Mouse (Mus musculus) right cerebral cortex, adult 2 months (tissue): Measurements from ENCODE around the gene Rusc2.
A peak's percentile ranks its signal among the peaks of the same experiment; 100 is the strongest.

Experiments used
- DNase-seq, 2 experiments: peaks; one replicate each; pipeline ENCODE4 v3.0.0; 2021 to 2022; ENCODE audit warnings: low spot score in 2 of 2

Rusc2 gene

GRCm38 (mm10) chr4:43384083-43384460 is 2.3 kb downstream of the Rusc2 start:
- no peak for DNase-seq

GRCm38 (mm10) chr4:43384541-43384940 is 2.8 kb downstream of the Rusc2 start:
- no peak for DNase-seq

- no peak for DNase-seq
Observed at GRCm38 (mm10) chr4:43386932-43387331, 5.2 kb downstream of the Rusc2 start.

- DNase-seq = no peak
Observed at GRCm38 (mm10) chr4:43389390-43389789, 7.6 kb downstream of the Rusc2 start.

GRCm38 (mm10) chr4:43389845-43390440 is 8.2 kb downstream of the Rusc2 start:
- DNase-seq = no peak

GRCm38 (mm10) chr4:43391521-43392050 is 9.8 kb downstream of the Rusc2 start:
- DNase-seq = no peak

GRCm38 (mm10) chr4:43394345-43394891 is 12.6 kb downstream of the Rusc2 start:
- DNase-seq = no peak

GRCm38 (mm10) chr4:43395147-43395546 is 13.4 kb downstream of the Rusc2 start:
- DNase-seq = no peak

GRCm38 (mm10) chr4:43395836-43396235 is 14.1 kb downstream of the Rusc2 start:
- no peak for DNase-seq

GRCm38 (mm10) chr4:43396381-43396780 is 14.6 kb downstream of the Rusc2 start:
- no peak for DNase-seq

- no peak for DNase-seq
Observed at GRCm38 (mm10) chr4:43398014-43398413, 16.2 kb downstream of the Rusc2 start.

GRCm38 (mm10) chr4:43398829-43399331 is 17.1 kb downstream of the Rusc2 start:
- peak in 1 of 2 experiments; percentile 53 for DNase-seq

- DNase-seq = no peak
Observed at GRCm38 (mm10) chr4:43399391-43400131, 17.8 kb downstream of the Rusc2 start.

- DNase-seq = no peak
Observed at GRCm38 (mm10) chr4:43400976-43401375, 19.2 kb downstream of the Rusc2 start.

- DNase-seq = no peak
Observed at GRCm38 (mm10) chr4:43401486-43401885, 19.7 kb downstream of the Rusc2 start.

GRCm38 (mm10) chr4:43402212-43402611 is 20.4 kb downstream of the Rusc2 start:
- DNase-seq = no peak

GRCm38 (mm10) chr4:43404697-43405096 is 22.9 kb downstream of the Rusc2 start:
- no peak for DNase-seq

- DNase-seq = peak; percentile 69 to 70
Observed at GRCm38 (mm10) chr4:43406162-43406971, 24.6 kb downstream of the Rusc2 start.

GRCm38 (mm10) chr4:43407071-43407920 is 25.5 kb downstream of the Rusc2 start:
- DNase-seq = no peak

GRCm38 (mm10) chr4:43414761-43415160 is 33.0 kb downstream of the Rusc2 start:
- no peak for DNase-seq
